Mouse (Mus musculus): ENCODE results near the gene Accs. TPM values are rescaled to one million over a fixed set of nuclear protein-coding genes. Genes with fewer than 3 reads are reported as not detected.

Gene Accs
- polyA plus RNA-seq, 1 experiment from 2014 or later, result 4.0 TPM

DNA sequence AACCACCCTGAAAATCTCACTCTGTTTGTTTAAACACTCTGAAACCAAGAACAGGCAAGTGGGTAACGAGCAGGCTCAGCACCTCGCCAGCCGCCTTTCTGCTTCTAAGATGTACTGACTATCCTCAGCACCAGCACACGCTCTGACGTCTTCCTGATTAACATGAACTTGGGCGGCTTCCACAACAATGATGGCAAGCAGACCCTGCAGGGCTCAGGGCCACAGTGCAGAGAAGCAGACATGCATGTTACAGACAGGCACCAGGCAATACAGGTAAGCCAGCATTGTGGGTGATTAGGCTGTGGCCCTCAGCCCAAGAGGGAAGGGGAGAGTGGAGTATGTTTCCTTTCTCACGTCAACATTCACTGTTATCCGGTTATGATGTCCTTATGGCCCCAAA, 42.3 kb downstream of the Accs start:
- 84% methylated on average over 8 of the region's 8 CpGs for WGBS
- Histone ChIP-seq H3K9ac (ENCODE audit: low read depth, low read length) (no peak overlapping the region), H3K4me1 (ENCODE audit: control insufficient read depth, insufficient read depth, low read depth, low read length) (no peaks in the 10 kb centered on the region), H3K36me3 (ENCODE audit: control insufficient read depth, insufficient read depth, low read length) (peaks cover 29% of the 10 kb centered on the region), H3K27ac (ENCODE audit: low read depth, low read length) (no peak overlapping the region), H3K9me3 (ENCODE audit: control insufficient read depth, low read length) (no peaks in the 10 kb centered on the region), H3K4me3 (ENCODE audit: low read length) (no peak overlapping the region), H3K4me2 (ENCODE audit: low read length) (no peak overlapping the region), H3K27me3 (replicated peaks; ENCODE audit: control insufficient read depth, insufficient read depth, low read length) (no peaks in the 10 kb centered on the region)
- no peak for ATAC-seq

DNA sequence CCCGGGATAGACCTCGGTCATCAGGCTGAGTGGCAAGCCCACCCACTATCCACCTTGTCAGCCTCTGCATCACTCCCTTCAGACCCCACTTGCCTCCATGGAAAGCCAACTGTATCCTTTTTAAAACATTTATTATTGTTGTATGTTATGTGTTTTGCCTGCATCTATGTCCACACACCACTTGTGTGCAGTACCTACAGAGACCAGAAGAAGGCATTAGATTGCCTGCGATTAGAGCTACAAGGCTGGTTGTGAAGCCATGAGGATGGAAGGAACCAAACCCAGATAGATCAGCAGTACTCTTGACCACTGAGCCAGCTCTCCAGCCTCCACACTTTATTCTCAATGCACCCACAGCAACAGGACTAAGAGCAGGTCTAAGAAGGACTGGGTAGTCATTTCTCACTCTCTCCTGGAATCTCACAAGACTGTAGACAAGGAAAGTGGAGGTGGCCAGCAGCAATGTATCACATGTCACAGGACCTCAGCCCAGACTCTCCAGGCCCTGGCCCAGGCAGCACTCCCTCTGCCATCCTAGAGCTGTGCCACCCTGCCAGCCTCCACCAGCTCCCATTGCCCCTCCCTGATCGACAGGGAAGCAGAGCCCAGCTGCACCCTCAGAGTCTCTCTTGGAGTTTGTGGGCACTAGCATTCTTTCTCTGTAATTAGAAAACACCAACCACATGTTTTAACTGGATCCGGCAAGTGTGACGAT, 43.1 kb downstream of the Accs start:
- Histone ChIP-seq H3K4me1 (ENCODE audit: control insufficient read depth, insufficient read depth, low read depth, low read length) (no peaks in the 10 kb centered on the region), H3K4me2 (ENCODE audit: low read length) (no peak overlapping the region), H3K27ac (ENCODE audit: low read depth, low read length) (no peak overlapping the region), H3K4me3 (ENCODE audit: low read length) (no peak overlapping the region), H3K27me3 (replicated peaks; ENCODE audit: control insufficient read depth, insufficient read depth, low read length) (no peaks in the 10 kb centered on the region), H3K36me3 (ENCODE audit: control insufficient read depth, insufficient read depth, low read length) (peaks cover 31% of the 10 kb centered on the region), H3K9me3 (ENCODE audit: control insufficient read depth, low read length) (no peaks in the 10 kb centered on the region), H3K9ac (ENCODE audit: low read depth, low read length) (no peak overlapping the region)
- 93% methylated on average over 6 of the region's 6 CpGs for WGBS
- no peak for ATAC-seq

DNA sequence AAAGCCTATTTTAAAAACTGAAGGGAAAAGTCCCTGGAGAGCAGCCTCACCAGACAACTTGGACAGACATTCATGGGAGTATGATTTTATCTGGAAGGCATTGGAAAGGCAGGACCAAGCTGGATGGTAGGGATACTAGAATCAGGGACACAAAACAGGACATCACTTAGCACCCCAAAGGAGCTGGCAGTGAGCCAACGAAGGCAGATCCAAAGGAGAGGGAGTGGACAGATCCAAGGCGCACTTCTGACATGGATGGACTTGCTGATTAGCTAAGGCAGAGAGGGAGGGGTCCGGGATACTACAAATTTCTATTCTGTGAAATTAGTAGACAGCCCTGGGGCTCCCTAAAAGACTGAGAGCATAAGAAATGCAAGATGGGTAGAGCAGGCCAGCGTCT, 44.2 kb downstream of the Accs start:
- Histone ChIP-seq H3K4me1 (ENCODE audit: control insufficient read depth, insufficient read depth, low read depth, low read length) (no peaks in the 10 kb centered on the region), H3K27me3 (replicated peaks; ENCODE audit: control insufficient read depth, insufficient read depth, low read length) (no peaks in the 10 kb centered on the region), H3K27ac (ENCODE audit: low read depth, low read length) (no peak overlapping the region), H3K36me3 (ENCODE audit: control insufficient read depth, insufficient read depth, low read length) (peaks cover 24% of the 10 kb centered on the region), H3K4me2 (ENCODE audit: low read length) (no peak overlapping the region), H3K9me3 (ENCODE audit: control insufficient read depth, low read length) (no peaks in the 10 kb centered on the region), H3K4me3 (ENCODE audit: low read length) (no peak overlapping the region), H3K9ac (ENCODE audit: low read depth, low read length) (no peak overlapping the region)
- ATAC-seq, result no peak
- WGBS, result 91% methylated on average over 4 of the region's 4 CpGs

- H3K4me2 ChIP-seq (ENCODE audit: low read length), result no peak overlapping the region
- H3K4me3 ChIP-seq (ENCODE audit: low read length), result no peak overlapping the region
- WGBS, result 75% methylated on average over 5 of the region's 5 CpGs
- H3K9me3 ChIP-seq (ENCODE audit: control insufficient read depth, low read length), result no peaks in the 10 kb centered on the region
- no peak for ATAC-seq
- peaks cover 22% of the 10 kb centered on the region for H3K36me3 ChIP-seq (ENCODE audit: control insufficient read depth, insufficient read depth, low read length)
- no peaks in the 10 kb centered on the region for H3K27me3 ChIP-seq (replicated peaks; ENCODE audit: control insufficient read depth, insufficient read depth, low read length)
- no peaks in the 10 kb centered on the region for H3K4me1 ChIP-seq (ENCODE audit: control insufficient read depth, insufficient read depth, low read depth, low read length)
- no peak overlapping the region for H3K27ac ChIP-seq (ENCODE audit: low read depth, low read length)
- H3K9ac ChIP-seq (ENCODE audit: low read depth, low read length), result no peak overlapping the region
These were observed 44.7 kb downstream of the Accs start for GRCm38 (mm10) chr2:93805066-93805465.

- H3K4me3 ChIP-seq (ENCODE audit: low read length), result no peak overlapping the region
- no peak overlapping the region for H3K9ac ChIP-seq (ENCODE audit: low read depth, low read length)
- H3K27ac ChIP-seq (ENCODE audit: low read depth, low read length), result no peak overlapping the region
- no peaks in the 10 kb centered on the region for H3K9me3 ChIP-seq (ENCODE audit: control insufficient read depth, low read length)
- 96% methylated on average over 2 of the region's 2 CpGs for WGBS
- no peaks in the 10 kb centered on the region for H3K4me1 ChIP-seq (ENCODE audit: control insufficient read depth, insufficient read depth, low read depth, low read length)
- ATAC-seq, result no peak
- no peaks in the 10 kb centered on the region for H3K27me3 ChIP-seq (replicated peaks; ENCODE audit: control insufficient read depth, insufficient read depth, low read length)
- peaks cover 22% of the 10 kb centered on the region for H3K36me3 ChIP-seq (ENCODE audit: control insufficient read depth, insufficient read depth, low read length)
- no peak overlapping the region for H3K4me2 ChIP-seq (ENCODE audit: low read length)
These were observed 46.8 kb downstream of the Accs start for GRCm38 (mm10) chr2:93802947-93803346.

GRCm38 (mm10) chr2:93801097-93801496, 48.6 kb downstream of the Accs start:
- 72% methylated on average over 7 of the region's 7 CpGs for WGBS

GRCm38 (mm10) chr2:93797162-93797795, 52.5 kb downstream of the Accs start:
- ATAC-seq, result no peak
- Histone ChIP-seq H3K4me1 (ENCODE audit: control insufficient read depth, insufficient read depth, low read depth, low read length) (no peaks in the 10 kb centered on the region), H3K36me3 (ENCODE audit: control insufficient read depth, insufficient read depth, low read length) (peaks cover 27% of the 10 kb centered on the region), H3K4me2 (ENCODE audit: low read length) (no peak overlapping the region), H3K9me3 (ENCODE audit: control insufficient read depth, low read length) (no peaks in the 10 kb centered on the region), H3K9ac (ENCODE audit: low read depth, low read length) (no peak overlapping the region), H3K27me3 (replicated peaks; ENCODE audit: control insufficient read depth, insufficient read depth, low read length) (no peaks in the 10 kb centered on the region), H3K27ac (ENCODE audit: low read depth, low read length) (no peak overlapping the region), H3K4me3 (ENCODE audit: low read length) (no peak overlapping the region)
- 79% methylated on average over 19 of the region's 19 CpGs for WGBS

More at GRCm38 (mm10) chr2:93801097-93801496, 48.6 kb downstream of the Accs start:
- H3K27ac ChIP-seq (ENCODE audit: low read depth, low read length), result no peak overlapping the region
- H3K4me2 ChIP-seq (ENCODE audit: low read length), result no peak overlapping the region
- ATAC-seq, result no peak
- H3K27me3 ChIP-seq (replicated peaks; ENCODE audit: control insufficient read depth, insufficient read depth, low read length), result no peaks in the 10 kb centered on the region
- peaks cover 30% of the 10 kb centered on the region for H3K36me3 ChIP-seq (ENCODE audit: control insufficient read depth, insufficient read depth, low read length)
- no peaks in the 10 kb centered on the region for H3K9me3 ChIP-seq (ENCODE audit: control insufficient read depth, low read length)
- H3K4me1 ChIP-seq (ENCODE audit: control insufficient read depth, insufficient read depth, low read depth, low read length), result no peaks in the 10 kb centered on the region
- no peak overlapping the region for H3K4me3 ChIP-seq (ENCODE audit: low read length)
- H3K9ac ChIP-seq (ENCODE audit: low read depth, low read length), result no peak overlapping the region

- Histone ChIP-seq H3K9me3 (ENCODE audit: control insufficient read depth, low read length) (no peaks in the 10 kb centered on the region), H3K4me2 (ENCODE audit: low read length) (no peak overlapping the region), H3K9ac (ENCODE audit: low read depth, low read length) (no peak overlapping the region), H3K27me3 (replicated peaks; ENCODE audit: control insufficient read depth, insufficient read depth, low read length) (no peaks in the 10 kb centered on the region), H3K36me3 (ENCODE audit: control insufficient read depth, insufficient read depth, low read length) (peaks cover 20% of the 10 kb centered on the region), H3K4me3 (ENCODE audit: low read length) (no peak overlapping the region), H3K4me1 (ENCODE audit: control insufficient read depth, insufficient read depth, low read depth, low read length) (0 out of 2 replicates have a peak, but pooled peaks cover 3% of the 10 kb centered on the region), H3K27ac (ENCODE audit: low read depth, low read length) (no peak overlapping the region)
- WGBS, result 90% methylated on average over 5 of the region's 5 CpGs
- ATAC-seq, result no peak
These were observed 55.4 kb downstream of the Accs start for GRCm38 (mm10) chr2:93794375-93794774.
